8 mouse cellular contexts compared by ENCODE assay signal in the genomic region with DNA sequence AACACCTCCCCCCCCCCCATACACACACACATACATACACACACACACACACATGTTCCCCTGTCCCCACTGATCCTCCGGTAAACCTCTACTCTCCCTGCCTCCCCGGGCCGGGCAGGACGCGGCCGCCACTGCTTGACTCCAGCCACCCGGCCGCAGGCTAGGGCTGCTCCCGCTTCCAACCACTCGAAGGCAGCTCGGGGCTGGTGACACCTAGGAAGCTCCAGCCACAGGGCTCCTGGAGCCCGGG. TPM values are rescaled to one million over a fixed set of nuclear protein-coding genes. Genes with fewer than 3 reads are reported as not detected.
DNase-seq lines count a peak whose midpoint lies in the region; ATAC-seq and TF ChIP-seq lines count a peak whose summit lies in the region.

No protein-coding gene starts in this region.

- H3K27me3 ChIP-seq in spleen, adult 2 months (ENCODE audit: control insufficient read depth, insufficient read depth, low read length): peaks cover 22% of the 10 kb centered on the region
- peaks cover 35% of the 10 kb centered on the region for H3K27me3 ChIP-seq in limb, embryonic 14.5 days (ENCODE audit: control insufficient read depth, insufficient read depth, low read length)
- no peaks in the 10 kb centered on the region for H3K27me3 ChIP-seq in neural tube, embryonic 15.5 days (replicated peaks)

- peaks cover 12% of the 10 kb centered on the region for H3K4me1 ChIP-seq in spleen, adult 2 months (ENCODE audit: control insufficient read depth, insufficient read depth, insufficient read length)
- peaks cover 34% of the 10 kb centered on the region for H3K4me1 ChIP-seq in limb, embryonic 14.5 days (ENCODE audit: control insufficient read depth, insufficient read depth, low read length)
- peaks cover 45% of the 10 kb centered on the region for H3K4me1 ChIP-seq in neural tube, embryonic 15.5 days

- WGBS in spleen, adult 2 months: 4% methylated on average over 12 of the region's 12 CpGs
- WGBS in limb, embryonic 14.5 days: 2% methylated on average over 12 of the region's 12 CpGs
- under 1% methylated on average over 12 of the region's 12 CpGs for WGBS in neural tube, embryonic 15.5 days

- H3K4me2 ChIP-seq in limb, embryonic 14.5 days (replicated peaks; ENCODE audit: low read depth, low read length, severe bottlenecking): peak overlapping the region; percentile 89
- H3K4me2 ChIP-seq in neural tube, embryonic 15.5 days: peak overlapping the region; percentile 85

- H3K4me3 ChIP-seq in spleen, adult 2 months (ENCODE audit: extremely low read depth, insufficient read depth, insufficient read length): peak overlapping the region; percentile 31; the same call in 1 of the 2 replicates
- peak overlapping the region; percentile 69 for H3K4me3 ChIP-seq in limb, embryonic 14.5 days (replicated peaks; ENCODE audit: low read length)
- H3K4me3 ChIP-seq in neural tube, embryonic 15.5 days (replicated peaks): peak overlapping the region; percentile 70

- H3K36me3 ChIP-seq in spleen, adult 2 months (ENCODE audit: control insufficient read depth, insufficient read depth, low read length): no peaks in the 10 kb centered on the region
- no peaks in the 10 kb centered on the region for H3K36me3 ChIP-seq in limb, embryonic 14.5 days (ENCODE audit: control insufficient read depth, insufficient read depth, low read length)
- H3K36me3 ChIP-seq in neural tube, embryonic 15.5 days: no peaks in the 10 kb centered on the region

- no peaks in the 10 kb centered on the region for H3K9me3 ChIP-seq in limb, embryonic 14.5 days (ENCODE audit: control insufficient read depth, low read length)
- H3K9me3 ChIP-seq in neural tube, embryonic 15.5 days (replicated peaks): no peaks in the 10 kb centered on the region

- peak overlapping the region; percentile 83 for H3K9ac ChIP-seq in limb, embryonic 14.5 days (ENCODE audit: low read depth, low read length, severe bottlenecking)
- peak overlapping the region; percentile 82 for H3K9ac ChIP-seq in neural tube, embryonic 15.5 days (replicated peaks)

- no peak for TF ChIP-seq POLR2A in spleen, adult 2 months (IDR thresholded peaks at IDR 0.05; ENCODE audit: low read depth, low read length)
- no peak for TF ChIP-seq POLR2A in limb, embryonic 14.5 days (IDR thresholded peaks at IDR 0.05; ENCODE audit: borderline replicate concordance, extremely low read depth, insufficient read depth, insufficient read length)

- TF ChIP-seq CTCF in spleen, adult 2 months (IDR thresholded peaks at IDR 0.05; ENCODE audit: extremely low read depth, insufficient read depth, insufficient read length, insufficient replicate concordance): no peak

- ATAC-seq in limb, embryonic 14.5 days (ENCODE audit: low FRiP score, low read depth): peak; percentile 13; the same call in 1 of the 2 replicates
- peak; percentile 33 for ATAC-seq in neural tube, embryonic 15.5 days (ENCODE audit: low FRiP score)

- peak overlapping the region; percentile 59 for H3K27ac ChIP-seq in spleen, adult 2 months (ENCODE audit: insufficient read depth, low read length)
- H3K27ac ChIP-seq in limb, embryonic 14.5 days (replicated peaks; ENCODE audit: low read depth, low read length): peak overlapping the region; percentile 90
- H3K27ac ChIP-seq in neural tube, embryonic 15.5 days (replicated peaks): peak overlapping the region; percentile 95

- peak; percentile 59 for DNase-seq in cerebellum, adult 9-10 months
- DNase-seq in cerebellum, postnatal 25 days: no peak
- no peak for DNase-seq in spleen, adult 2 months (ENCODE audit: low read depth in 1 of 2, low spot score in 2 of 2)
- DNase-seq in spleen, postnatal 14 days (ENCODE audit: low spot score in 2 of 2): no peak
- DNase-seq in limb, embryonic 14.5 days (ENCODE audit: low spot score): no peak
- no peak for DNase-seq in layer of hippocampus, postnatal 25 days (ENCODE audit: extremely low spot score in 1 of 2, low spot score in 1 of 2)
- no peak for DNase-seq in urinary bladder, postnatal 25 days (ENCODE audit: low spot score)

RNA-seq across cellular contexts. Expression of a gene that starts 0.9 kb away (rescaled TPM):
- polyA plus RNA-seq in spleen, adult 2 months (2012; rRNA removed): 2.9 and 4.0 TPM in 2 replicates
- polyA plus RNA-seq in limb, embryonic 14.5 days (2012; rRNA removed): 14.5 and 18.7 TPM in 2 replicates
- polyA plus RNA-seq in limb, embryonic 14.5 days (2014; fragmentation: Nextera tagmentation; extraction: Ambion mirVana): 6.2 and 7.3 TPM in 2 replicates
- 46.1 and 52.3 TPM in 2 replicates for polyA plus RNA-seq in neural tube, embryonic 15.5 days (2015; fragmentation: Nextera tagmentation; extraction: Ambion mirVana)
- total RNA-seq in layer of hippocampus, postnatal 25 days (2021): 10 to 100 TPM; 29.3 to 41.2 TPM
